Mouse (Mus musculus) layer of hippocampus, adult 8-10 months (tissue): ENCODE results near the gene Lrpprc. TPM values are rescaled to one million over a fixed set of nuclear protein-coding genes. Genes with fewer than 3 reads are reported as not detected.
A peak's percentile ranks its signal among the peaks of the same experiment; 100 is the strongest.

ENCODE experiments used
- DNase-seq, 2 experiments: peaks; one replicate each; pipeline ENCODE4 v3.0.0; 2022; ENCODE audit warnings: low spot score in 2 of 2
- total RNA-seq, 4 experiments: library from RNA; stranded (reverse); gene quantifications; 2 replicates each; pipeline ENCODE4 v1.2.4; 2022

The Lrpprc gene
- total RNA-seq, 4 experiments from 2014 or later, result 62.3 to 66.0 (median 63.4) TPM

- DNase-seq, result no peak
Observed at GRCm38 (mm10) chr17:84758971-84759370, 31.6 kb downstream of the Lrpprc start.

- DNase-seq, result no peak
Observed at GRCm38 (mm10) chr17:84758374-84758773, 32.2 kb downstream of the Lrpprc start.

DNA sequence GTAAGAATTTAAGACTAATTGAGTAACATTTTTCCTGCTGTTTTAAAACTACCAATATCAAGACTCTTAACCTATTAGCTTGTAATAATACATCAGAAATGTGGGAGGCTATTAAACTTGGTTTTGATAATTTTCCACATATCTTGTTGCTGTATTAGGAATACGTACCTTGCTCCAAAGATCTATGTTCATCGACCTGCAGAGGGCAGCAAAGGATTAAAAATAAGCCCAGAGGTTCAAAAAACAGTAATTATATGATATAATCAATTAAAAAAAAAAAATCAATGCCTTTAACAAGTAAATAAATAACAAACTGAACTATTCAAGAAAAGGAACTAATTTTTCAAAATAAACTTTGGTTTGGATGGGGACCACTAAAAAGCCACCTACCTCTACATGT, 34.5 kb downstream of the Lrpprc start:
- DNase-seq, result no peak

- no peak for DNase-seq
Observed at GRCm38 (mm10) chr17:84753489-84753888, 37.1 kb downstream of the Lrpprc start.

- DNase-seq, result no peak
Observed at GRCm38 (mm10) chr17:84752286-84752685, 38.3 kb downstream of the Lrpprc start.

- no peak for DNase-seq
Observed at GRCm38 (mm10) chr17:84751630-84752191, 38.9 kb downstream of the Lrpprc start.

DNA sequence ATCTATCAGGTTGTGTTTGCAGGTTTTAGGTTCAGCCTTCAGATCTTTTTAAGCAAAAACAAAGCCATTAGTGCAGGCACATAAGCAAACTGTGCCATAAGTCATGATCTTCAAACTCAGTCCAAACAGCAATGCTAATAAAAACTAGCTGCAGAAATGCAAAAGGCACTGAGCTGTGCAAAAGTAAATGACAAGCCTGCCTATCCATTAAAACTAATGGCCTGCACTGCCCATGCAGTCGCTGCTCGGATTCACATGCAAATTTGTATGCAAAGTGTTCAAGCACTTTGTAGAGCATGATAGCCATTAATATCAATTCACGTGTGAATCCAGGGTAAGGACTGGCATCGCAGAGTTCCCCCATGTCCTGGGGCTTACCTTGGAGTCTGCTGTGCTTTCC, 40.5 kb downstream of the Lrpprc start:
- no peak for DNase-seq

GRCm38 (mm10) chr17:84749297-84749696, 41.3 kb downstream of the Lrpprc start:
- peak; percentile 49 to 57 for DNase-seq

DNA sequence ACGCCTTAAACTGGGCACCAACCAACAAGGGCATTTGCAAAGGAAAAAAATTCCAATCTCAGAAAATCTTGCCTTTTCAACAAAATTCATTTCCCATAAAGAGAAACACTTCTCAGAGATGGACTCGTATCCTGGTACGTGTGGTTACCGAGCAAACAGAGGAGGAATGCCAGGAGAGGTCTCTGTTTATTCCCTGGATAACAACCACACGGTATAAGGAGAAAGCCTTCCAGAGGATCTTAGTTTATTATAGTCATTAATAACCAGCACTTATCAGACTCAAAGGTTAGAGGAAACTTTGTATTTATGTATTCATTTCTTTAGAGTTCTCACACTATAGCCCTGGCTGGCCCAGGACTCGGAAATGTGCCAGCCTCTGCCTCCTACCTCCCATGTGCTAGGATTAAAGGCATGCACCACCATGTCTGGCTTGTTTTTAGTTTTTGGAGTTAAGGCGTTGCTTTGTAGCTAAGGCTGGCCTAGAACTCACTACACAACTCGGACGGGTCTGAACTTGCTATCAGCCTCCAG, 42.4 kb downstream of the Lrpprc start:
- no peak for DNase-seq

- peak; percentile 23 to 30 for DNase-seq
Observed at GRCm38 (mm10) chr17:84747212-84747611, 43.4 kb downstream of the Lrpprc start.

- DNase-seq, result no peak
Observed at GRCm38 (mm10) chr17:84745001-84745400, 45.6 kb downstream of the Lrpprc start.

- DNase-seq, result no peak
Observed at GRCm38 (mm10) chr17:84744256-84744655, 46.3 kb downstream of the Lrpprc start.

- DNase-seq, result no peak
Observed at GRCm38 (mm10) chr17:84738073-84738797, 52.4 kb downstream of the Lrpprc start.

DNA sequence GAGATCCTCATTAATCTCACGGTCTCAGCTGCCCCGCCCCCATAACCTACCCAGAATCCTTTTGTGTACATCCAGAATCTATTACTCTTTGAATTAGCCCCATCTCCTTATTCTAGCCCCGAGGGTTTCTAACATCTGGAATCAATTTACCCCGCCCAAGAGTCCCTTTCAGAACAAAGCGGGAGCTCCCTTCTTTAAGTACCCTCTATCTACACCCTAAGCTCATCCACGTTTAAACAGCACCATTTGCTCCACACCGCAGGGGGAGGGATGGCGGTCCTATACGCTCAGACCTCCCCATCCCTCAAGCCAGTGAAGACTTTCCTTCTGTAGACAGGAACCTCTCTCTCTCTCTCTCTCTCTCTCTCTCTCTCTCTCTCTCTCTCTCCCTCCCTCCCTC, 53.9 kb downstream of the Lrpprc start:
- DNase-seq, result no peak

DNA sequence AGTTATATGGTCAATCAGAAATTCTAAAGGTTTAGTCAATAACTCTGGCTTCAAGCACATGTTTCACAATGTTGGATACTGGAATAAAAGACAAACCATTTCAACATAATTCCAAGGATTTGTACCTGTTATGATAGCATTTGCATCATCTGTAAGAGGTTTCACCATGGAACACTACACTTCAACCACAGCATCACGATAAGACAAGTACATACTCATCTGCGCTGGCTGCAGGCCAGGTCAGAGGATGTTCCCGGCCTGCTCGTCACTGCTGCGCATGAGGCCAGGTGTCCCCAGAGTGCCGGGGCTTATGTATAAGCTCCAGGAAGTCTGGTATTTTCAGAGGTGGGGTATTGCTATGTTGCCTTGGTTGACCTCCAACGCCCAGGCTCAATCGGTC, 58.0 kb downstream of the Lrpprc start:
- DNase-seq, result no peak

GRCm38 (mm10) chr17:84731361-84731760, 59.2 kb downstream of the Lrpprc start:
- no peak for DNase-seq

DNA sequence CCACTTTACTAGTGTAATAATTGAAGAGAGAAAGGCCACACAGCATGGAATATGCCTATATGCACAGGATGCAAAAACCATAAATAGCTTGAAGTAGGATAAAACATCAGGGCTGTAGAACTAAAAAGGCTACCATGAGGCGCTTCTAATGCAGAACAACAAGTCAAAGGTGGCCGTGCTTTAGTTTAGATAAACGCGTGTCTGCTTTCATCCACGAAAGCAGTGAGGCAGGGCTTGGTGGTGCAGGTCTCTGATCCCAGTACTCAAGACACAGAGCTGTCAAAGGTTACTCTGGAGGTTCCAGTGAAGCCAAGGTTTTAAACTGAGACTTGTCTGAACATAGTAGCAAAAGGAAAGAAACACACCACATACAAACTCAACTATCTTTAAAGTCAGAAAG, 61.4 kb downstream of the Lrpprc start:
- no peak for DNase-seq

- no peak for DNase-seq
Observed at GRCm38 (mm10) chr17:84728201-84728911, 62.2 kb downstream of the Lrpprc start.

GRCm38 (mm10) chr17:84725163-84725562, 65.4 kb downstream of the Lrpprc start:
- DNase-seq, result no peak

DNA sequence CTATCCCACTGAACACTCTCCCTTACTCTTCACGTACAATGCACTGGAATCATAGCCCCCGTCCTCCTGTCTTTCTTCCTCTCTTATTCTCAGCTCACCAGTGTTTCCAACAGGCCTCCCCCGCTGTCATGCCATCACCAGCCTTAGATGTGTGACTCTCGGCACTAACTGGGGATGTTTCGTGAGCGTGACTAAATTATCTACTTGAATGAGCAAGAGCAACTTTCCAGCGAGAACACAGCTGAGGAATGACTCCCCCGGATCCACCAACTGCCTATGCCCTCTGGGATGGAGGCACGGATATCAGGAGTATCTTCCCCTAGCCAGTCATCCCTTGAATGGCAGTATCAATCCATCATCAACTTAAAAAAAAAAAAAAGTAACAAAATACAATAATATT, 66.6 kb downstream of the Lrpprc start:
- no peak for DNase-seq

DNA sequence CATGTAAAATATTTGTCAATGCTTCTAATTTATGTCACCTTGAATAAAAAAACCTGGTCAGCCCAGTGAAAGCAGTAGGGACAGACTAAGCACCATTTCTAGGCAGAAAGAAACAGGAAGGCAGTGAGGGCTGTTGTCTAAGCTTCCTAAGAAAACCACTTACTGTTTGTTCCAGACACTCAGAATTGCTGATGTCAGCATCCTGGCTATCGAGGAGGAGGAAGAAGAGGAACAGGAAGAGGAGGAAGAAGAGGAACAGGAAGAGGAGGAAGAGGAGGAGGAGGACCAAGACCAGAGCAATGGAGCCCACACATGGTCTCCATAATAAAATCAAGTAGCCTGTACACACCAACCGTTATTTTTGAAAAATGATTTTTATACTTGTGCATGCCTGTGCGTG, 71.5 kb downstream of the Lrpprc start:
- no peak for DNase-seq

DNA sequence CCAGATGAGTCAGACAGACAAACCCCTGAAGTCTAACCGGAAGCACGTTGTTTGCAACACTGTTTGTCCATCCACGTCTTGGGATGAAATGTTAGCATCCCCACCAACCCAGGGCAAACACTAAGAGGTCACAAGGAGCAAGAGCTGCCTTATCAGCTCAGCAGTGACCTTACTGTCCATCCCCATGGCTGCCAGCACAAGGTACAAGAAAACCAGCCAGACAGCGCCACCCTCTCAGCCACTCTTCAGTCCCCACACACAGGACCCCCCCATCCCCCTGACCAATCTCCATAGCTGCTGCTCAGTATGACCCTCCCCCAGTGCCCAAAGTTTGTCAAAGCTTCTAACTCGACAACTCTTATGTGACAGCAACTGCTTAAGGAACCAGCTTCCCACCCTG, 73.2 kb downstream of the Lrpprc start:
- no peak for DNase-seq
